Mouse (Mus musculus) heart, embryonic 14.5 days (tissue): ENCODE results near the gene Wasf2. TPM values are rescaled to one million over a fixed set of nuclear protein-coding genes. Genes with fewer than 3 reads are reported as not detected.
A peak's percentile ranks its signal among the peaks of the same experiment; 100 is the strongest.

ENCODE experiments used
- ATAC-seq: fragments of 200-750 bp; cut with Nextera tagmentation; 2 replicates; pipeline ENCODE4 v1.8.0; 2017; ENCODE audit warnings: low read depth, moderate TSS enrichment; ENCODE audit not compliant: insufficient number of reproducible peaks, insufficient read depth, low FRiP score
- H3K27ac ChIP-seq, 2 experiments: fragments of 200-500 bp in 1 of 2; fragments of 300-500 bp in 1 of 2; sonication (generic) in 1 of 2; replicated peaks in 1 of 2; 2 replicates each; pipeline ENCODE4 v1.5.1; 2012 to 2014; ENCODE audit warnings: low read depth in 2 of 2, low read length in 2 of 2, control low read depth in 1 of 2, mild to moderate bottlenecking in 1 of 2, mixed read lengths in 1 of 2; ENCODE audit not compliant: control insufficient read depth in 1 of 2, insufficient read depth in 1 of 2
- H3K27me3 ChIP-seq: fragments of 300-500 bp; sonication (generic); 2 replicates; pipeline ENCODE4 v1.6.1; 2014; ENCODE audit warnings: mild to moderate bottlenecking, low read length, control low read depth; ENCODE audit not compliant: control insufficient read depth, insufficient read depth
- H3K36me3 ChIP-seq: fragments of 300-500 bp; sonication (generic); 2 replicates; pipeline ENCODE4 v1.6.1; 2014; ENCODE audit warnings: mild to moderate bottlenecking, control low read depth, low read length, mixed read lengths; ENCODE audit not compliant: control insufficient read depth, insufficient read depth
- H3K4me1 ChIP-seq, 2 experiments: fragments of 200-500 bp in 1 of 2; fragments of 300-500 bp in 1 of 2; sonication (generic) in 1 of 2; 2 replicates each; pipeline ENCODE4 v1.6.1; 2012 to 2014; ENCODE audit warnings: low read length in 2 of 2, control low read depth in 1 of 2, mixed read lengths in 1 of 2; ENCODE audit not compliant: control insufficient read depth in 2 of 2, insufficient read depth in 2 of 2
- H3K4me2 ChIP-seq: fragments of 300-500 bp; sonication (generic); 2 replicates; pipeline ENCODE4 v1.6.1; 2014; ENCODE audit warnings: mild to moderate bottlenecking, low read length
- H3K4me3 ChIP-seq, 2 experiments: fragments of 200-500 bp in 1 of 2; fragments of 300-500 bp in 1 of 2; sonication (generic) in 1 of 2; 2 replicates each; pipeline ENCODE4 v1.5.1; 2012 to 2014; ENCODE audit warnings: low read length in 2 of 2, mild to moderate bottlenecking in 2 of 2, control low read depth in 1 of 2, low read depth in 1 of 2, moderate library complexity in 1 of 2; ENCODE audit not compliant: control insufficient read depth in 1 of 2, insufficient read depth in 1 of 2
- H3K9ac ChIP-seq: fragments of 300-500 bp; sonication (generic); 2 replicates; pipeline ENCODE4 v1.6.1; 2014; ENCODE audit warnings: mild to moderate bottlenecking, low read length
- H3K9me3 ChIP-seq: fragments of 300-500 bp; sonication (generic); 2 replicates; pipeline ENCODE4 v1.6.1; 2016; ENCODE audit warnings: low read length, control low read depth; ENCODE audit not compliant: control insufficient read depth
- WGBS: fragments of 180-500 bp; shearing (Covaris S2); extraction: QIAGEN DNeasy Blood & Tissue Kit; methylation state at CpG from one replicate; pipeline ENCODE4 v1.1.7; 2014; 5-methylcytosine and 5-hydroxymethylcytosine counted together
- polyA plus RNA-seq: library from polyadenylated mRNA; unstranded; fragments of >200 nt; fragmentation: Nextera tagmentation; extraction: Ambion mirVana; gene quantifications from 2 replicates; pipeline ENCODE4 v1.2.1, GENCODE M21; 2014

Wasf2 gene
- polyA plus RNA-seq, 1 experiment from 2014 or later = 68.6 TPM

DNA sequence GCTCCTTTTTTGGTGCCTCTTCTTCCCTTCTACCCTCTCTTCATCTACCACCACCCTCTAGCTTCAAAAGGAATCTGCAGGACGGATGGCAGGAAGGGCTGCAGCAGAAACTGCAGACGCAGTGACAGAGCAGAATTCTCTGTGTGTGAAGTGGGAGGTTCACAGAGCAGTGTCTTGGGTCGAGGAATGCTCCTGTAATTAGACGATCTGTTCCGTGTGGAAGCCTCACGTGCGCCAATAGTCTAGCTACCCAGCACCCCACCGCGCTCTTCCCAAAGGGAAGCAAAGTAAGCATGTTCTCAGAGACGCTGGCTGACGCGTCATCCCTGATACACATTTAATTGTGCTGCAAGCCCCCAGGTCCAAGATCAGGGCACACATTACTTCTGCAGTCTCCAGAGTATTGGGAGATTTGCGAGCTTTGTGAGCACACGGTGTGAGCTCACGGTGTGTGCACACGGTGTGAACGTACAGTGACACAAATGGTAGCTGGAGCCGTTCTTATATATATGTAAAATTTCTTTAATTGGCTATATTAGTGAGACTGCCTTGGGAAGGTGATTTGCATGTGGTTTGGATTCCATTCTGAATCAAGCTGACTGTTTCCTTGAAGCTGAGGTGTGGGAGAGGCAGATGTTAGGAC is 46.6 kb downstream of the Wasf2 start:
- H3K9ac ChIP-seq = 0 out of 2 replicates have a peak overlapping the region, but pooled peaks have one; percentile 42
- H3K36me3 ChIP-seq = peaks cover 39% of the 10 kb centered on the region
- H3K4me1 ChIP-seq = peaks cover 19 to 51% of the 10 kb centered on the region in 2 experiments
- H3K4me3 ChIP-seq = no peak overlapping the region
- H3K27ac ChIP-seq = peak overlapping the region; percentile 70 to 80
- H3K27me3 ChIP-seq = no peaks in the 10 kb centered on the region
- no peaks in the 10 kb centered on the region for H3K9me3 ChIP-seq
- ATAC-seq = no peak
- 64% methylated on average over 18 of the region's 18 CpGs for WGBS
- H3K4me2 ChIP-seq = peak overlapping the region; percentile 42

DNA sequence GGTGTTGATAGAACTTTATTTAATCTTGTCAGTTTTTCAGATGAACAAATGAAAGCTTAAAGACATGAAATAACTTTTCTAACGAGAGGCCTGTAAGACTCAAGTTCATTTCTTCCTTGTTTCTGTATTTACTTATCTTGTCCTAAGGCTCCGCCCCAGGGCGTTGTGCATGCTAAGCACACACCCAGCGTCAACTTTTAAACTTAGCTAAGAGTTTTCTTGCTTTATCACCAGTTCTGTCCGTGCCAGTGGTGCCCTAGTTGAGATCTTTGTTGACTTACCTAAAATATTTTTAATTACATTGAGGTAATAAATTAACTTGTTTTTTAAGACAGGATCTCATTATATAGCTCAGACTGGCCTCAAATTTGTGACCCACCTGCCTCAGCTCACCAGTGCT is 48.0 kb downstream of the Wasf2 start:
- H3K27me3 ChIP-seq = no peaks in the 10 kb centered on the region
- no peak overlapping the region for H3K9ac ChIP-seq
- peaks cover 42% of the 10 kb centered on the region for H3K36me3 ChIP-seq
- ATAC-seq = no peak
- no peak overlapping the region for H3K4me3 ChIP-seq
- H3K27ac ChIP-seq = no peak overlapping the region
- peaks cover 22 to 49% of the 10 kb centered on the region in 2 experiments for H3K4me1 ChIP-seq
- no peak overlapping the region for H3K4me2 ChIP-seq
- no peaks in the 10 kb centered on the region for H3K9me3 ChIP-seq
- WGBS = 75% methylated on average over 5 of the region's 5 CpGs

DNA sequence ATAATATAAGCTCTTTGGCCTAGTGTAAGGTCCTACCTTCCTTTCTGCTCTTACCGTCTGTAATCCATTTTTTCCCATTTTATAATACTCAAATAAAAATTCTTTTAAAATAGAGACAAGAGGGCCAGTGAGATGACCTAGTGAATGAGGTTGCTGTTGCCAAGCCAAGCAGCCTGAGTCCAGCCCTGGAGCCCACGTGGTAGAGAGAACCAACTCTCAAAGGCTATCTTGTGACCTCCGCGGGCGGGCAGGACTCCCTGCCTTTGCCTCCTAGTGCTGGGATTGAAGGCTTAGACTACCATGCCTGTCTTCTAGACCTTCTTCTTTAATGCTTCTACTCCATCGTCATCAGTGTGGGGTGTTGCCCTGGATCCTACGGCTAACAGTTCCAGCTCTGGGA is 49.0 kb downstream of the Wasf2 start:
- H3K27me3 ChIP-seq = no peaks in the 10 kb centered on the region
- ATAC-seq = no peak
- WGBS = 87% methylated on average over 7 of the region's 7 CpGs

DNA sequence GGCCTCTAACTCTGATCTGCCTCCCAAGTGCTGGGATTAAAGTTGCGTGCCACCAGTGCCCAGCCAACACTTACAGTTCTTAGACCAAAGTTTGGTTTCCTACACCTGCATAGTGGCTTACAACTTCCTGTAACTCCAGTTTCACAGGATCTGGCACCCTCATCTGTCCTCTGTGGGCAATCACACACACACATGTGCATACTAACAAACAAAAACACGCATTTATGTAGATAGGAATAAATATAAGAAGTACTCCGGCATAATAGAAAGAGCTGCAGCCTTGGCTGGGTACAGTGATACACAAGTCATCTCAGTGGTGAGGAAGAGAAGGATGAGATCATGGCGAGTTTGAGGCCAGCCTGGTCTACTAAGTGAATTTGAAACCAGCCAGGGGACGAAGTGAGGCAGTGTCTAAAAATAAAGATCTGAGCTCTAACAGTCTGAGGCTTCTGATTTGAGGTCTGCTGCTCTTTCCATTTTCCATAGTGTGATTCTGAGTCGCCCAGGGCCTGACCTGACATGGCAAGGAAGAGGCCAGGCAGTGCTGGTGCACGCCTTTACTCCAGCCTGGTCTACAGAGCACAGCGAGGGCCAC is 52.2 kb downstream of the Wasf2 start:
- H3K9me3 ChIP-seq = no peaks in the 10 kb centered on the region
- H3K9ac ChIP-seq = peak overlapping the region; percentile 17; the same call in 1 of the 2 replicates
- WGBS = 74% methylated on average over 8 of the region's 8 CpGs
- no peak overlapping the region for H3K4me3 ChIP-seq
- no peak overlapping the region for H3K4me2 ChIP-seq
- no peak for ATAC-seq
- H3K27ac ChIP-seq = peak overlapping the region; percentile 37 to 78; a peak in 2 of 4 replicates
- H3K36me3 ChIP-seq = peaks cover 60% of the 10 kb centered on the region
- no peaks in the 10 kb centered on the region for H3K27me3 ChIP-seq
- peaks cover 27 to 45% of the 10 kb centered on the region in 2 experiments for H3K4me1 ChIP-seq

More for the DNA sequence above, 49.0 kb downstream of the Wasf2 start:
- H3K4me3 ChIP-seq = no peak overlapping the region
- H3K9ac ChIP-seq = no peak overlapping the region
- peaks cover 42% of the 10 kb centered on the region for H3K36me3 ChIP-seq
- H3K27ac ChIP-seq = no peak overlapping the region
- no peak overlapping the region for H3K4me2 ChIP-seq
- H3K4me1 ChIP-seq = peaks cover 29 to 55% of the 10 kb centered on the region in 2 experiments
- no peaks in the 10 kb centered on the region for H3K9me3 ChIP-seq

DNA sequence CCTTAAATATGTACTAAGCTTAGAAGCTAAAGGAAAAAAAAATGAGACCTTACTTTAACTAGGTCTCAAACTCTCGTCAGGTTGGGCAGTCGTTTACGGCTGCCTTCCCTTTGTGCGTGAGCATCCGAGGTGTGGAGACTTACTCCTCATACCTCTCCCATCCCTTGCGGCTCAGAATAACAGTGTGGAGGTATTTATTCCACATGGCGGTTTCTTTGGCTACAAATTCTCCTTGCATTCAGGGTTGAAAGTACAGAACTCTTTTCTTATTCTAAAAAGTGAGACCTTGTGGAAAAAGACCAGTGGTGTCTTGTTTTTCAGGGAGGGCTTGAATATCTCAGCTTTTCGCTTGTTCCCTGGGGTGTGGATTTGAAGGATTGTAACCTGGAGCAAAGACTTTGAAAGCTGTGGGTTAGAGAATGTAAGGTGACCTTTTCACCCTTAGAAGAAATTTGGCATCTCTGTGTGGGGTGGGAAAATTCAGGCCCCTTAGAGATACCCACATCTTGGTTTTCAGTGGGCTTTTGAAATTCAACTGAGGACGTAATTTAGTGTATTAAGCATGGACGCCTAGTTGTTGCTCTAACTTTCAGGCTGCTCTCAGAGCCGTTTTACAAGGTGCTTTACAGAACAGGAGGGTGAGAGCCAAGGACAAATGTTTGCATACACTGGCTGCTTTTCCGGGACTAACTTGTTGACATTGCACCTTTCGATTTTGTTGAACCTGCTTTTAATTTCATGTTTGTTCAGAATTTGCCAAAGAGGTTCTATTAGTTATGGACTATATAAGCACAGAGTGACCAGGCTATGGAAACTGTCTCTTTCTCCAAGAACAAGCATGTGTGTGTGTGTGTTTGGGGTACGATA is 54.0 kb downstream of the Wasf2 start:
- H3K27me3 ChIP-seq = no peaks in the 10 kb centered on the region
- peaks cover 25 to 40% of the 10 kb centered on the region in 2 experiments for H3K4me1 ChIP-seq
- H3K4me2 ChIP-seq = no peak overlapping the region
- peaks cover 61% of the 10 kb centered on the region for H3K36me3 ChIP-seq
- no peak overlapping the region for H3K4me3 ChIP-seq
- peak overlapping the region; percentile 71 to 78 for H3K27ac ChIP-seq
- 59% methylated on average over 14 of the region's 14 CpGs for WGBS
- peak overlapping the region; percentile 44 for H3K9ac ChIP-seq
- ATAC-seq = no peak
- no peaks in the 10 kb centered on the region for H3K9me3 ChIP-seq

DNA sequence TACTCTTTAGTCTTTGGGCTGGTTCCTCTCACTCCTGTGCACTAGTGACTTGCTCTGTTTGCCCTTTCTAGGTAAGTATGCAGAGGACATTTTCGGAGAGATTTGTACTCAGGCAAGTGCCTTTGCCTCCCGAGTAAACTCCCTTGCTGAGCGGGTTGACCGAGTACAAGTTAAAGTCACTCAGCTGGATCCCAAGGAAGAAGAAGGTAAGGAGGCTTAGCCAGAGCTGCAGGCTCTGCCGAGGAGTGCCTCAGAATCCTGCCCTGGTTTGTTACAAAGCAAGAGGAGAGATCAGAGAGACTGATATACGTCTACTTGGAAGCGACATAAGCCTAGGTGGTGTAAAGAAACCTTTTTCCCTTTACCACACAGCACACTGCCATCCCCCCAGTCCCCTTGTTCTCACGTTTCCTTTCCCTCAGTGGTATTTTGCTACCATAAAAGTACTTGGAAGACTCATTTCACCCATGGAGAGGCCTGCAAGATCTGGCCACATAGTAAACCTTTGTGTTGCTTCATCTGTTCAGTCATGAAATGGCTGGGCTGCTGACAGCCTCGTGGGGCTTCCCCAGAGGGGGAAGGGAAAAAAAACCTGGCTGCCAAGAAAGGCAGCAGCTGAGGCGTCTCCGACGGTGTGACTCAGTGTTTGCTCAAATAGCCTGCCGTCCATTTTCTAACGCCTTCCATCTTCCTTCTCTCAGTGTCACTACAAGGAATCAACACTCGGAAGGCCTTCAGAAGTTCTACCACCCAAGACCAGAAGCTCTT is 54.8 kb downstream of the Wasf2 start:
- peak overlapping the region; percentile 44 for H3K9ac ChIP-seq
- peaks cover 25 to 40% of the 10 kb centered on the region in 2 experiments for H3K4me1 ChIP-seq
- 33% methylated on average over 15 of the region's 15 CpGs for WGBS
- H3K36me3 ChIP-seq = peaks cover 63% of the 10 kb centered on the region
- no peaks in the 10 kb centered on the region for H3K9me3 ChIP-seq
- no peaks in the 10 kb centered on the region for H3K27me3 ChIP-seq
- no peak overlapping the region for H3K4me3 ChIP-seq
- peak overlapping the region; percentile 71 to 78 for H3K27ac ChIP-seq
- peak; percentile 52; the same call in 1 of the 2 replicates for ATAC-seq
- no peak overlapping the region for H3K4me2 ChIP-seq

DNA sequence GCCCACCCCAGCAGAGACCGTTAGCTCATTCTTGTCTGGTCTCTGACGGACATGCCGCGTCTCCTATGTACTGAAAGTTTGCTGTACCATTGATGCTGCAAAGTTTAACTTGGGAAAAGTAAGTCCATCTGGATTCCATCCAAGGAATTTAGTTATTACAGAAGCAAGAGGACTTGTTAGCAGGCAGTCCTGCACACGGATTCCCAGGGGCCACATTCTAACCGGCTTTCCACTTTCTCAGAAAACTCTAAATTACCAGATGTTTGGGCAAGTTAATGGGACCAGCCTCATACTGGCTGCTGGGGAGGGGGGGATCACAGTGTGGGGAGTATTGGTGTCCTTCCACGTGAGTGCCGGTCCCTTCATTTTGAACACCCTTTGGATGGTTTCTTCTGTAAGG is 55.6 kb downstream of the Wasf2 start:
- Histone ChIP-seq H3K9me3 (no peaks in the 10 kb centered on the region), H3K27me3 (no peaks in the 10 kb centered on the region), H3K4me3 (no peak overlapping the region), H3K4me1 (peaks cover 25 to 40% of the 10 kb centered on the region in 2 experiments), H3K4me2 (0 out of 2 replicates have a peak overlapping the region, but pooled peaks have one; percentile 1), H3K27ac (peak overlapping the region; percentile 71 to 78), H3K36me3 (peaks cover 67% of the 10 kb centered on the region), H3K9ac (peak overlapping the region; percentile 2; the same call in 1 of the 2 replicates)
- no peak for ATAC-seq
- 67% methylated on average over 8 of the region's 8 CpGs for WGBS
